Mouse (Mus musculus): ENCODE measurements around the gene Rab5a. TPM values are rescaled to one million over a fixed set of nuclear protein-coding genes. Genes with fewer than 3 reads are reported as not detected.

The Rab5a gene
- total RNA-seq (2014; fragmentation: Nextera tagmentation) (48.0 and 56.1 TPM in 2 replicates), total RNA-seq (2017) (77.4 and 80.5 TPM in 2 replicates), polyA plus RNA-seq (2012) (10.6 and 12.0 TPM in 2 replicates)

DNA sequence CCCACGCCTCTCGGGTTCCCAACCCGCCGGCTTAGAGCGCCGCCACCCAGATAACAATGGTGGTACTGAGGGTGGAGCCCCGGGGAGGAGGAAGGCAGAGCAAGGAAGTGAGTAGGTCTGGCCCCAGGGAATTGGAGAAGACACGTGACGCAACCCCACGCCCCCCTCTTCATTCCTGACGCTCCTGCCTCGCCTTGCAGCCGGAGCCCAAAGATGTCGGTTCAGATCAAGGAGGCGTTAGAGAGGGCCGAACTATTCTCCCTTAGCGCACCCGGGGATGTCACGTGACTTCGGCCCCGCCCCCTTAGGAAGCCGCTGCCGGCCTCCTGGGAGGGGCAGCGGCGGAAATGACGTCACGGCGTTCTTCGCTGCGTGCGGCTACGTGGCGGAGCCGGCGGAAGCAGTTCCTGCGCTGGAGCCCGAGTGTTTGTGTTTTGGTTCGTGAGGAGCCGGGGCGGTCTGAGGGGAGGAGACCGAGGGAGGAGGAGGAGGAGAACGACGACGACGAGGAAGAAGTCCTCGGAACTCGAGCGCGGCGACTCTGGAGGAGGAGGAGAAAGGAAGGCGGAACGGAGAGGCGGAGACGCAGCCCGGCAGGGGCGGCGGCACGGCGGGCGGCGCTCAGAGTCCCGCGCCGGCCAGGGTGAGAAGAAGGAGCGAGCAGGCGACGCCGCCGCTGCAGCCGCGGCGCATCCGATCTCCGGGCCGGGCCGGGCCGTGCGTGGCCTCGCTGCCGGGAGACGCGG lies at the start of gene Rab5a:
TSS of gene Rab5a (plus strand) at position 377 of the 746 bp plus-strand sequence.
- TF ChIP-seq CTCF (IDR thresholded peaks at IDR 0.05; ENCODE audit: low read depth, low read length): no peak
- no peak for TF ChIP-seq POLR2AphosphoS5 (IDR thresholded peaks at IDR 0.05; ENCODE audit: insufficient replicate concordance, low read depth, low read length)
- no peak for TF ChIP-seq GATA1 (IDR thresholded peaks at IDR 0.05; ENCODE audit: borderline replicate concordance, low read length)
- no peak for TF ChIP-seq TAL1 (conservative IDR thresholded peaks at IDR 0.05; ENCODE audit: low read depth, low read length)
- TF ChIP-seq GATA2 (IDR thresholded peaks at IDR 0.05; ENCODE audit: borderline replicate concordance, low read depth, low read length): no peak
- DNase-seq (ENCODE audit: low spot score) (peak; percentile 92), ATAC-seq (ENCODE audit: extremely low read depth, insufficient number of reproducible peaks, low FRiP score, poor library complexity, severe bottlenecking) (peak; percentile 89)
- Histone ChIP-seq H3K9me3 (replicated peaks) (no peaks in the 10 kb centered on the region), H3K4me3 (ENCODE audit: low read depth, low read length) (peak within 1 kb of the TSS; percentile 90), H3K27me3 (ENCODE audit: insufficient read depth, low read length) (no peaks in the 10 kb centered on the region), H3K36me3 (replicated peaks) (peaks cover 10% of the 10 kb centered on the region), H3K4me1 (ENCODE audit: insufficient read depth, low read depth, low read length) (peaks cover 20% of the 10 kb centered on the region)

DNA sequence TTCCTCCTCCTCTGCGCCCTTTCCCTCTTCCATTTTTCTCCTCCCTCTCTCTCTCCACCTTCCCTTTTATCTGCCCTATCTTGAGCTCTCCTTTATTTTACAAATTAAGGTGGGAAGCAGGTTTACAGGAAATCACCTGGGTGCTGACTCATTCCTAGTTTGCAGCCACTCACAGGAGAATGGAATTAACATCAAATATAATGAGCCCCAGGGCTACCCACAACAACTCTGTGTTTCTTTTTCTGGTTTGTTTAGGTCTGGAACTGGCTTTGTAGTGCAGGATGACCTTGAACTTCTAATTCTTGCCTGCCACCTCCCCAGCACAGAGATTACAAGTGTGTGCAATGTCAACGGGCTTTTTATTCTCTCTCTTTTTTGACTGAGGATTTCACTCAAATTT lies 22.9 kb upstream of the Rab5a start:
- Histone ChIP-seq H3K4me3 (ENCODE audit: low read depth, low read length) (no peak overlapping the region), H3K36me3 (replicated peaks) (no peaks in the 10 kb centered on the region), H3K27me3 (ENCODE audit: insufficient read depth, low read length) (no peaks in the 10 kb centered on the region; the same call in 1 of the 2 replicates), H3K9me3 (replicated peaks) (no peaks in the 10 kb centered on the region), H3K4me1 (ENCODE audit: insufficient read depth, low read depth, low read length) (no peaks in the 10 kb centered on the region)
- ATAC-seq (ENCODE audit: extremely low read depth, insufficient number of reproducible peaks, low FRiP score, poor library complexity, severe bottlenecking): no peak
- no peak for DNase-seq (ENCODE audit: low spot score)
- TF ChIP-seq TAL1 (conservative IDR thresholded peaks at IDR 0.05; ENCODE audit: low read depth, low read length) (no peak), CTCF (IDR thresholded peaks at IDR 0.05; ENCODE audit: low read depth, low read length) (no peak), POLR2AphosphoS5 (IDR thresholded peaks at IDR 0.05; ENCODE audit: insufficient replicate concordance, low read depth, low read length) (no peak), GATA1 (IDR thresholded peaks at IDR 0.05; ENCODE audit: borderline replicate concordance, low read length) (no peak), GATA2 (IDR thresholded peaks at IDR 0.05; ENCODE audit: borderline replicate concordance, low read depth, low read length) (no peak)

DNA sequence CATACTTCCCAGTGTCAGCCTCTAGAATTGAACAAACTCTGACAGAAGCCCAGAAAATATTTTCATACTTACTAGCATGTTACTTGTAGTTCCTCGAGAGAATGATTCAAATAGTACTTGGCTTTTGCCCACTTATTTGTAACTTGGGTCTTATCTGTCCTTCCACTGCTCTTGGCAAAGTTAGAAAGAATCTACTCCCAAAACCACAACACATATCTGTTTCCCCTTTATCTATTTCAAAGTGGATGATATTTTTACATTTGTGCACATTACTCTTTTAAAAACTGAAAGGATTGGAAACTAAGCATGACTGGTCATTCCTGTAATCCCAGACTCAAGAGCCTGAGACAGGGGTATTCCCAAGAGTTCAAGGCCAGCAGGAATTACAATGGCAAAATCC lies 22.3 kb upstream of the Rab5a start:
- Histone ChIP-seq H3K4me1 (ENCODE audit: insufficient read depth, low read depth, low read length) (no peaks in the 10 kb centered on the region), H3K4me3 (ENCODE audit: low read depth, low read length) (no peak overlapping the region), H3K27me3 (ENCODE audit: insufficient read depth, low read length) (no peaks in the 10 kb centered on the region), H3K36me3 (replicated peaks) (no peaks in the 10 kb centered on the region), H3K9me3 (replicated peaks) (no peaks in the 10 kb centered on the region)
- no peak for DNase-seq (ENCODE audit: low spot score)
- TF ChIP-seq GATA1 (IDR thresholded peaks at IDR 0.05; ENCODE audit: borderline replicate concordance, low read length): no peak
- TF ChIP-seq POLR2AphosphoS5 (IDR thresholded peaks at IDR 0.05; ENCODE audit: insufficient replicate concordance, low read depth, low read length): no peak
- TF ChIP-seq TAL1 (conservative IDR thresholded peaks at IDR 0.05; ENCODE audit: low read depth, low read length): no peak
- no peak for TF ChIP-seq GATA2 (IDR thresholded peaks at IDR 0.05; ENCODE audit: borderline replicate concordance, low read depth, low read length)
- no peak for TF ChIP-seq CTCF (IDR thresholded peaks at IDR 0.05; ENCODE audit: low read depth, low read length)
- ATAC-seq (ENCODE audit: extremely low read depth, insufficient number of reproducible peaks, low FRiP score, poor library complexity, severe bottlenecking): no peak

DNA sequence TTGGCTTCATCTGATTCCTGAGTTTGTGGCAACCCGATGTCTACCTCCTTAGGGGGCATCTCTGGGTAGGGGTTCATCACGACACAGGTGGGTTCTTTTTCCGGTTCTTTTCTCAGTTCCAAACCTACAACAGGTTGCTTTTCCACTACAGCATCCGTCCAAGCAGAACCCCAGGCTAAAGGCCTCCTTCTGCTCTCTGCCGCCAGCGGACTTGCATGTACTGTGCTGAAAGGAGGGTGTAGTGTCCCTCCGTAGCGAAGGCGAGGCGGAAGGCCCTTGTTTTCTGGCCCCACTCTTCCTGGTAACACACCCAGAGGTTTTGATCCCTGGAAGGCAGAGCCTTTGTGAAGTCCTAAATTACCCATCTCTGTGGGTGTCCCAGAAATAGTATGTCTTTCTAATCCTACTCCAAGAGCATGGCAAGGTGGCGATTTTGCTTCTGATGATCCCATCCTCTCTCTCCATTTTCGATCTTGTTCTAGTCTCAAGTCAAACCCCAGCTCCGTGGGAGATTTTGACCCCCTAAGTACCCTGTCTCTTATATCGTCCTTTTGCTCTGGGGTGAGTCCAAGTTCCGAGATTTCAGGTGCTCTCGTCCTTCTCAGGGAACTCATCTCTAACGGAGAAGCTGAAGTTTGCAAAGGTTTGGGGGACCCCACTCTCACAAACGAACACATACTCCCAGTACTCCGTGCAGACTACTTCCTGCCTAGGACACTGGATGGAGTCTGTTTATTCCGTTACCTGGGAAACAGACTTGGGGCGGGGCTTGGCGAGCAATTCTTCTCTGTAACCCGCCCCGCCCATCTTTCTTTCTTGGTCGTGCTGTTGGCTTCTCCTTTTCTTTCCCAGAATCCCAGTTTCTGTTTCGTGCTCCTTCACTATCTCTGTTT lies 16.2 kb upstream of the Rab5a start, which contains the start of gene Efhb:
TSS of gene Efhb (minus strand) at position 719 of the 893 bp plus-strand sequence.
- peaks cover 2% of the 10 kb centered on the region; the same call in 1 of the 2 replicates for H3K27me3 ChIP-seq (ENCODE audit: insufficient read depth, low read length)
- H3K4me3 ChIP-seq (ENCODE audit: low read depth, low read length): no peak within 1 kb of the TSS
- no peaks in the 10 kb centered on the region for H3K36me3 ChIP-seq (replicated peaks)
- ATAC-seq (ENCODE audit: extremely low read depth, insufficient number of reproducible peaks, low FRiP score, poor library complexity, severe bottlenecking) (no peak), DNase-seq (ENCODE audit: low spot score) (no peak)
- no peak for TF ChIP-seq CTCF (IDR thresholded peaks at IDR 0.05; ENCODE audit: low read depth, low read length)
- no peak for TF ChIP-seq GATA2 (IDR thresholded peaks at IDR 0.05; ENCODE audit: borderline replicate concordance, low read depth, low read length)
- no peak for TF ChIP-seq GATA1 (IDR thresholded peaks at IDR 0.05; ENCODE audit: borderline replicate concordance, low read length)
- TF ChIP-seq TAL1 (conservative IDR thresholded peaks at IDR 0.05; ENCODE audit: low read depth, low read length): no peak
- TF ChIP-seq POLR2AphosphoS5 (IDR thresholded peaks at IDR 0.05; ENCODE audit: insufficient replicate concordance, low read depth, low read length): no peak
- 0 out of 2 replicates have a peak, but pooled peaks cover 2% of the 10 kb centered on the region for H3K4me1 ChIP-seq (ENCODE audit: insufficient read depth, low read depth, low read length)
- H3K9me3 ChIP-seq (replicated peaks): no peaks in the 10 kb centered on the region

DNA sequence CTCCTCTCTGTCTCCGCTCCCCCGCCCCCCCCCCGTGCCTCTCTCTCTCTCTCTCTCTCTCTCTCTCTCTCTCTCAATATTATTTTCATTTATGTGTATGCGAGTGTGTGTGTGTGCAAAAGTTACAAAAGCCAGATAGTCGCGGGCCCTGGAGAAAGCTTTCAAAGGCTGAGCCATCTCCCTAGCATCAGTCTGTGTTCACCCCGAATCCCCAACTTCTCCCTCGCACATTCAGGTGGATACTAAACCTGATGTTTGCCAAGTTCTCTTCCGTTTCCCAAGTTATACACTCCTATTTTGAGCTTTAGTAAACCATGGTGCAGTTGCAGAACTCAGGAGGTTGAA lies 15.6 kb upstream of the Rab5a start:
- Histone ChIP-seq H3K4me3 (ENCODE audit: low read depth, low read length) (no peak overlapping the region), H3K9me3 (replicated peaks) (no peaks in the 10 kb centered on the region), H3K36me3 (replicated peaks) (no peaks in the 10 kb centered on the region), H3K27me3 (ENCODE audit: insufficient read depth, low read length) (peaks cover 2% of the 10 kb centered on the region; the same call in 1 of the 2 replicates), H3K4me1 (ENCODE audit: insufficient read depth, low read depth, low read length) (0 out of 2 replicates have a peak, but pooled peaks cover 2% of the 10 kb centered on the region)
- TF ChIP-seq GATA1 (IDR thresholded peaks at IDR 0.05; ENCODE audit: borderline replicate concordance, low read length) (no peak), CTCF (IDR thresholded peaks at IDR 0.05; ENCODE audit: low read depth, low read length) (no peak), POLR2AphosphoS5 (IDR thresholded peaks at IDR 0.05; ENCODE audit: insufficient replicate concordance, low read depth, low read length) (no peak), TAL1 (conservative IDR thresholded peaks at IDR 0.05; ENCODE audit: low read depth, low read length) (no peak), GATA2 (IDR thresholded peaks at IDR 0.05; ENCODE audit: borderline replicate concordance, low read depth, low read length) (no peak)
- DNase-seq (ENCODE audit: low spot score): no peak
- ATAC-seq (ENCODE audit: extremely low read depth, insufficient number of reproducible peaks, low FRiP score, poor library complexity, severe bottlenecking): no peak

Data from G1E (cell line).